Mouse (Mus musculus) forebrain, embryonic 15.5 days (tissue): ENCODE measurements around the gene Dagla. TPM values are rescaled to one million over a fixed set of nuclear protein-coding genes. Genes with fewer than 3 reads are reported as not detected.

Source experiments
- ATAC-seq: fragments of 200-750 bp; cut with Nextera tagmentation; replicated peaks from 2 replicates; pipeline ENCODE4 v1.8.0; 2017; ENCODE audit warnings: mild to moderate bottlenecking, moderate TSS enrichment, moderate library complexity
- H3K27ac ChIP-seq: fragments of 300-500 bp; sonication (generic); replicated peaks from 2 replicates; pipeline ENCODE4 v1.5.1; 2015; ENCODE audit warnings: mild to moderate bottlenecking, inconsistent platforms
- H3K27me3 ChIP-seq: fragments of 300-500 bp; sonication (generic); 2 replicates; pipeline ENCODE4 v1.6.1; 2015; ENCODE audit warnings: inconsistent platforms
- H3K36me3 ChIP-seq: fragments of 300-500 bp; sonication (generic); 2 replicates; pipeline ENCODE4 v1.6.1; 2015; ENCODE audit warnings: mild to moderate bottlenecking, inconsistent platforms
- H3K4me1 ChIP-seq: fragments of 300-500 bp; sonication (generic); 2 replicates; pipeline ENCODE4 v1.6.1; 2015; ENCODE audit warnings: inconsistent platforms
- H3K4me2 ChIP-seq: fragments of 300-500 bp; sonication (generic); replicated peaks from 2 replicates; pipeline ENCODE4 v1.6.1; 2015; ENCODE audit warnings: mild to moderate bottlenecking, inconsistent platforms
- H3K4me3 ChIP-seq: fragments of 300-500 bp; sonication (generic); 2 replicates; pipeline ENCODE4 v1.5.1; 2015; ENCODE audit warnings: mild to moderate bottlenecking, inconsistent platforms
- H3K9ac ChIP-seq: fragments of 300-500 bp; sonication (generic); replicated peaks from 2 replicates; pipeline ENCODE4 v1.6.1; 2015; ENCODE audit warnings: mild to moderate bottlenecking, inconsistent platforms
- H3K9me3 ChIP-seq: fragments of 300-500 bp; sonication (generic); 2 replicates; pipeline ENCODE4 v1.6.1; 2016; ENCODE audit warnings: inconsistent platforms
- WGBS: fragments of 180-500 bp; shearing (Covaris S2); methylation state at CpG from one replicate; pipeline ENCODE4 v1.1.7; 2015; ENCODE audit warnings: mixed read lengths; 5-methylcytosine and 5-hydroxymethylcytosine counted together
- polyA plus RNA-seq: library from polyadenylated mRNA; unstranded; fragments of >200 nt; fragmentation: Nextera tagmentation; extraction: Ambion mirVana; gene quantifications from 2 replicates; pipeline ENCODE4 v1.2.1, GENCODE M21; 2015

Dagla gene
- polyA plus RNA-seq, 1 experiment from 2014 or later, result 6.7 TPM

- peak within 1 kb of the TSS; percentile 93 for H3K4me3 ChIP-seq
- H3K9ac ChIP-seq, result peak within 1 kb of the TSS; percentile 88
- peak within 1 kb of the TSS; percentile 88 for H3K4me2 ChIP-seq
- H3K4me1 ChIP-seq, result peaks cover 20% of the 10 kb centered on the region
- peak; percentile 94 for ATAC-seq
- no peaks in the 10 kb centered on the region for H3K9me3 ChIP-seq
- peak within 1 kb of the TSS; percentile 89 for H3K27ac ChIP-seq
- under 1% methylated on average over 40 of the region's 40 CpGs for WGBS
- peaks cover 42% of the 10 kb centered on the region for H3K36me3 ChIP-seq
- no peaks in the 10 kb centered on the region for H3K27me3 ChIP-seq
Measured at GRCm38 (mm10) chr19:10203848-10204615, 100.6 kb downstream of the Dagla start, which contains the start of the genes Tmem258 and Fen1. Gene Tmem258 (plus strand): TSS chr19:10204014. Gene Fen1 (minus strand): TSS chr19:10204169.

DNA sequence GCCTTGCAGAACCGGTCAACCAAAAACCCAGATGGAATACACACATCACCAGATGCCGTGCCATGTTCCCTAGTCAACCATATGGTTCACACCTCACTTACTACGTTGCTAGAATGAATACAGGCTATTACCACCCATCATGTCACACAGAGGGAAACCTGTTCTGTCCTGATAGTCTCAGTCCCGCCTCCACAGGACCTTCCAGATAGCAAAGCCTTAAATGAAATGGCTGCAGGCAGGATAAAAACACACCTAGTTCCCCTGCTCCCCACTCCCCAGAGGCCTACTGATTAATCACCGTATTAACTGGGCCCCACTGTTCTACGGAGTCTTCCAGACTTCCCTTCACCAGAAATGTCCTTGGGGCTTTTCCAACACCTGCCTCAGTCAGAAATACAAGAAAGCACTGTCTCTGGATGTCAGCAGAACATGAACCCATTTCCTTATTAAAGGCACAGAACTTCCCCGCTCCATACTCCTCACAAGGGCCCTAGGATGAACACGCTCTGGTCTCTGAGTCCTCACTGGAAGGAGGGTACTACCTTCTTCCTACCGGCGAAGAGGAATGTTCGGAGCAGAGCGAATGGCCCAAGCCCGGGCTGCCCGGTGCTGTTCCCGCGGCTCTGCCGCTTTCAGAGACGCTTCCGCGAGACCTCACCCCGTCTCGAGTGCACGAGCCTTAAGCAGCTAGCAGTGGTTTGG is 101.4 kb downstream of the Dagla start:
- 2% methylated on average over 23 of the region's 23 CpGs for WGBS
- Histone ChIP-seq H3K27ac (peak overlapping the region; percentile 89), H3K9ac (peak overlapping the region; percentile 88), H3K4me1 (peaks cover 20% of the 10 kb centered on the region), H3K27me3 (no peaks in the 10 kb centered on the region), H3K4me3 (peak overlapping the region; percentile 93), H3K4me2 (peak overlapping the region; percentile 88), H3K36me3 (peaks cover 36% of the 10 kb centered on the region), H3K9me3 (no peaks in the 10 kb centered on the region)
- peak; percentile 67 for ATAC-seq

DNA sequence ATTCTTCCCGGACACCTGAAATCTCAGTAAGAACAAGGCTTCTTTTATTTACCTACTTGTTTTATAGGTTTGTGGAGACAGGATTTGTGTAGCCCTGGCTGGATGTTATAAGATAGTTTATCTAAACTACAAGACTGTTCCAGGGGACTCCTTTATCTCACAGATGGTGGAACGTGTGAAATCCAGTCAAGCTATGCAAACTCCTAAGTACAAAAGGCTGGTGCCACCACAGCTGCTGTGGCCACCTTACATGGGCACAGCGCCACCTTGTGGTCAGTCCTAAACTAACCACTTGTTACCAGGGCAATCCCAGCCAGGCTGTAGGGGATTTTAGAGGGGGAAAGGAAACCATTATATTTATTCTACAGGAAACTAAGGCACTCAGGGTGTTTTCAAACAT is 106.0 kb downstream of the Dagla start:
- no peaks in the 10 kb centered on the region for H3K27me3 ChIP-seq
- 27% methylated on average over 3 of the region's 3 CpGs for WGBS
- ATAC-seq, result no peak
- no peak overlapping the region for H3K4me2 ChIP-seq
- H3K9me3 ChIP-seq, result no peaks in the 10 kb centered on the region
- no peak overlapping the region for H3K9ac ChIP-seq
- H3K36me3 ChIP-seq, result peaks cover 50% of the 10 kb centered on the region
- peaks cover 9% of the 10 kb centered on the region for H3K4me1 ChIP-seq
- no peak overlapping the region for H3K4me3 ChIP-seq
- H3K27ac ChIP-seq, result peak overlapping the region; percentile 52; the same call in 1 of the 2 replicates

- Histone ChIP-seq H3K36me3 (peaks cover 55% of the 10 kb centered on the region), H3K4me1 (peaks cover 8% of the 10 kb centered on the region), H3K4me2 (no peak overlapping the region), H3K27me3 (no peaks in the 10 kb centered on the region), H3K9me3 (no peaks in the 10 kb centered on the region), H3K4me3 (no peak overlapping the region), H3K27ac (peak overlapping the region; percentile 52; the same call in 1 of the 2 replicates), H3K9ac (no peak overlapping the region)
- no peak for ATAC-seq
- WGBS, result 70% methylated on average over 2 of the region's 2 CpGs
Measured at GRCm38 (mm10) chr19:10198286-10198685, 106.4 kb downstream of the Dagla start.

DNA sequence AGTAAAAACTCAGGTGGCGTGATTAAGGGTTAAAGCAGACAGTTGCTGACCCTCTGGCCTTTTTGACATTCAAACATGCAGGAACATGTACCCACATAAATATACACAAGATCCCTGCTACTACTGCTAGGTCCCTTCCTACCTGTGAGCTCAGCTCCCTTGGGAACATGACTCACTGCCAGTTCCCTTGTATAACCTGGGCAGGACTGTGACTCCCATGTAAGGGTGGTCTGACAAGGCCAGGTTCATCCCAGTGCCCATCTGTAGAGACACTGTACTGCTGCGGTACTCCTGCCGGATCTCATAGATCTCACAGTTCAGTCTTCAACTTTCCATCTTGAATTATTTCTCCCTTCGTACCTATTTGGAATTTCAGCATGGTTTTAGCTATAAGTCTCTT is 107.5 kb downstream of the Dagla start:
- no peak for ATAC-seq
- H3K4me3 ChIP-seq, result no peak overlapping the region
- H3K9me3 ChIP-seq, result no peaks in the 10 kb centered on the region
- no peaks in the 10 kb centered on the region for H3K4me1 ChIP-seq
- H3K36me3 ChIP-seq, result peaks cover 66% of the 10 kb centered on the region
- H3K4me2 ChIP-seq, result no peak overlapping the region
- 88% methylated on average over 4 of the region's 4 CpGs for WGBS
- no peaks in the 10 kb centered on the region for H3K27me3 ChIP-seq
- no peak overlapping the region for H3K9ac ChIP-seq
- no peak overlapping the region for H3K27ac ChIP-seq

Other genes starting within 250 kb of the Dagla start
- gene Fads2, start 203.1 kb downstream of the Dagla start, polyA plus RNA-seq, result 164 and 166 TPM in 2 replicates
- 158 and 166 TPM in 2 replicates for gene Fads1, start 122.0 kb downstream of the Dagla start, polyA plus RNA-seq
- gene Tmem258, start 100.9 kb downstream of the Dagla start, polyA plus RNA-seq, result 397 and 403 TPM in 2 replicates
- gene Fen1, start 100.7 kb downstream of the Dagla start, polyA plus RNA-seq, result 54.7 and 58.4 TPM in 2 replicates
- 0.18 and 0.26 TPM in 2 replicates for gene Myrf, start 64.1 kb downstream of the Dagla start, polyA plus RNA-seq
- 8.9 and 10.3 TPM in 2 replicates for gene Syt7, start 84.2 kb upstream of the Dagla start, polyA plus RNA-seq
- gene Lrrc10b, start 152.6 kb upstream of the Dagla start, polyA plus RNA-seq, result 0.40 and 1.1 TPM in 2 replicates
- gene Ppp1r32, start 178.1 kb upstream of the Dagla start, polyA plus RNA-seq, result 1.5 and 3.0 TPM in 2 replicates
- gene Cpsf7, start 220.4 kb upstream of the Dagla start, polyA plus RNA-seq, result 51.6 and 52.6 TPM in 2 replicates
- gene Sdhaf2, start 221.3 kb upstream of the Dagla start, polyA plus RNA-seq, result 62.7 and 63.1 TPM in 2 replicates